Mouse (Mus musculus) intestine, embryonic 15.5 days (tissue): Measurements from ENCODE around the gene Mrpl17. TPM values are rescaled to one million over a fixed set of nuclear protein-coding genes. Genes with fewer than 3 reads are reported as not detected.
"Not testable (repeated sequence)": the region's sequence is repeated elsewhere in the genome, so short reads cannot be mapped to it uniquely, and the experiment has no call there.

Experiments used
- ATAC-seq: fragments of 200-750 bp; cut with Nextera tagmentation; 2 replicates; pipeline ENCODE4 v1.8.0; 2017; ENCODE audit warnings: moderate TSS enrichment, moderate library complexity
- H3K27ac ChIP-seq: fragments of 300-500 bp; sonication (generic); 2 replicates; pipeline ENCODE4 v1.5.1; 2015; ENCODE audit warnings: mild to moderate bottlenecking, inconsistent platforms
- H3K27me3 ChIP-seq: fragments of 300-500 bp; sonication (generic); replicated peaks from 2 replicates; pipeline ENCODE4 v1.6.1; 2015; ENCODE audit warnings: inconsistent platforms
- H3K36me3 ChIP-seq: fragments of 300-500 bp; sonication (generic); 2 replicates; pipeline ENCODE4 v1.6.1; 2015; ENCODE audit warnings: inconsistent platforms
- H3K4me1 ChIP-seq: fragments of 300-500 bp; sonication (generic); replicated peaks from 2 replicates; pipeline ENCODE4 v1.6.1; 2015; ENCODE audit warnings: inconsistent platforms
- H3K4me2 ChIP-seq: fragments of 300-500 bp; sonication (generic); replicated peaks from 2 replicates; pipeline ENCODE4 v1.6.1; 2015; ENCODE audit warnings: mild to moderate bottlenecking, inconsistent platforms
- H3K4me3 ChIP-seq: fragments of 300-500 bp; sonication (generic); replicated peaks from 2 replicates; pipeline ENCODE4 v1.5.1; 2015; ENCODE audit warnings: inconsistent platforms
- H3K9ac ChIP-seq: fragments of 300-500 bp; sonication (generic); 2 replicates; pipeline ENCODE4 v1.6.1; 2015; ENCODE audit warnings: inconsistent platforms
- H3K9me3 ChIP-seq: fragments of 300-500 bp; sonication (generic); 2 replicates; pipeline ENCODE4 v1.6.1; 2016; ENCODE audit warnings: inconsistent platforms
- WGBS: fragments of 180-500 bp; shearing (Covaris S2); methylation state at CpG from one replicate; pipeline ENCODE4 v1.1.7; 2015; 5-methylcytosine and 5-hydroxymethylcytosine counted together
- polyA plus RNA-seq: library from polyadenylated mRNA; unstranded; fragments of >200 nt; fragmentation: Nextera tagmentation; extraction: Ambion mirVana; gene quantifications from 2 replicates; pipeline ENCODE4 v1.2.1, GENCODE M21; 2015

The Mrpl17 gene
- polyA plus RNA-seq: 372 and 398 TPM in 2 replicates

DNA sequence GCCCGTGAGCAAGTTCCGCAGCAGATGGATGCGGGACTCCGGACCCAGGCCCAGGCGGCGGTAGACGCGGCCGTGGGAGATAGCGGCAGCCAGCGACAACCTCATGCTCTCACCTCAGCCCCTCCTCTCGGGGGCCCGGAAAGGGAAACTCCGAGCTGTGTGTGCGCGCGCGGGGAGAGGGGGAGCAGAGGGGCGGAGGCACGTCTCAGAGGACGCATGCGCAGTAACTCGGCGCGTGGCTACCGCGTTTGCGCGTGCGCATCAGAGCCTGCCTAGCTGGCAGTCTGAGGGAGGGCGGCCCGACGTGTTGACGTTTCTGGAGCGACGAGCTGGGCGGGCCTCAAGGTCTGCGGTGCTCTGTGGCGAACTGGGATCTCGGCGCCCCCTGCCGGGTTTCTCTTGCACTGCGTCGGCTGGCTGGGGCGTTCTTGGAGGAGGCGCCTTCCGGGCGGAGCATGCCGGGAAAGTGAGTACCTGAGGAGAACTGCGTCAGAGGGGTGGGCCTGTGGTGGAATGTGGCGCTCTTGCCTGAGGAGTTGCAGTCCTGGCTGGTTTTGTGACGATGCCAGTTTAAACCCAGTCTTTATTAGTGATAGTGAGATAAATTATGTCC lies at the start of gene Mrpl17:
Mrpl17 (minus strand) TSS at position 223 of the 613 bp plus-strand sequence.
- Histone ChIP-seq H3K4me3 (peak within 1 kb of the TSS; percentile 83), H3K4me1 (peaks cover 8% of the 10 kb centered on the region; the same call in 1 of the 2 replicates), H3K9ac (peak within 1 kb of the TSS; percentile 96), H3K4me2 (peak within 1 kb of the TSS; percentile 54), H3K27me3 (no peaks in the 10 kb centered on the region), H3K36me3 (peaks cover 8% of the 10 kb centered on the region; the same call in 1 of the 2 replicates), H3K27ac (peak within 1 kb of the TSS; percentile 85), H3K9me3 (no peaks in the 10 kb centered on the region)
- ATAC-seq: peak; percentile 98
- WGBS: under 1% methylated on average over 51 of the region's 52 CpGs

DNA sequence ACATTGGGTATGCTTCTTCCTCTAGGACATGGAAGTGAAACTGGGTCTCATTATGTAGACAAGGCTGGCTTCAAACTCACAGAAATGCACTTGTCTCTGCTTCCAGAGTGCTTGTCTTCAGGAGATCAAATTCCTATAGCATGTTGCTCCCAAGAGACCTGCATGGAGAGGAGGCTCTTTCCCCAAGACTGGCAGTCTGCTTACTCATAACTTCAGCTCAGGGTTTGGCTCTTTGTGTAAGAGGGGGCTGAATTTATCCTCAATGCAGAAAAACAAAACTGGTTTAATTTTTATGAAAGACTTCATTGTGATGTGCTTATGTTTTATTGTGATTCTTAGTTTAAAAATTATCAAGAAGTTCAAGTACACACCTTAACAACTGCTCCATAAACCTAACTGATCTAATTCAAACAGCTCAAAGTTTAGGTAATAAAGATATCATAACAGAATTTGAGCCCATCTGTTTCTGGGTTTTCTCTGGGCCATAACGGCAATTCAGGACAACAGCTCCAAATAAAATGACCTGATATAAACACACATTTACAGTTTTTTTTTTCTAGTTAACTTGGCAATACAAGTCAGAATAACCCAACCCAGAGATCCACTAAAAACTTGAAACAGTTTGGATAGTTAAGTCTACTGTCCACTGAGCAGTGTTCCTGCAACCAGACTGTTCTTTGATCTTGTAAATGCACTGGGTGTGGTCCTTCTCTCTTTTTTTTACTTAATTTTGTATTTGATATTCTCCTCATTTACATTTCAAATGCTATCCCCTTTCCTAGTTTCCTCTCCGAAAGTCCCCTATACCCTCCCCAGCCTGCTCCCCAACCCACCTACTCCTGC lies 45.0 kb upstream of the Mrpl17 start:
- not testable (repeated sequence) for H3K27ac ChIP-seq, H3K4me1 ChIP-seq, H3K4me2 ChIP-seq, H3K9me3 ChIP-seq, H3K36me3 ChIP-seq, H3K4me3 ChIP-seq, H3K9ac ChIP-seq, H3K27me3 ChIP-seq
- ATAC-seq: peak; percentile 83
- no CpG with 5 or more reads among the region's 2 CpGs for WGBS

DNA sequence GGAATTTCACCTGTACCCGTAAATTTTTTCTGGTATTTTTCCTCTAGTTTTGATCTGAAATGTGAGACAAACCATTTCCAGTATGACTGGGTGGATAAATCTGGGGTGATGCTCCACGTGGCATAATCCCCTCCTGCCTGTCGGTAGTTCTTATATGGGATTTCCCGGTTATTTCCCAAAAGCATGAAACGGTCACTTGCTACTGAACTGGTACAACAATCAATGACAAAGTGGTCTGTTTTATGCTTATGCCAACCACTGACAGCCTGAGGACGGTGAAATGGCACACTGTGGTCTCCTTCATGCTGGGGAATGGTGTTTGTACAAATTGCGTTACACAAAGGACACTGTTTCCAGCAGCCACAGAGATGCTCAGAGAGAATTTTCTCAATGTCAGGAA lies 13.4 kb upstream of the Mrpl17 start:
- no peaks in the 10 kb centered on the region for H3K9me3 ChIP-seq
- H3K36me3 ChIP-seq: no peaks in the 10 kb centered on the region
- H3K4me3 ChIP-seq: no peak overlapping the region
- WGBS: 74% methylated on average over 7 of the region's 7 CpGs
- ATAC-seq: no peak
- H3K27me3 ChIP-seq: no peaks in the 10 kb centered on the region
- no peak overlapping the region for H3K27ac ChIP-seq
- H3K4me1 ChIP-seq: no peaks in the 10 kb centered on the region
- H3K4me2 ChIP-seq: no peak overlapping the region
- no peak overlapping the region for H3K9ac ChIP-seq

- Histone ChIP-seq H3K4me3 (no peak overlapping the region), H3K4me2 (no peak overlapping the region), H3K27ac (no peak overlapping the region), H3K9me3 (no peaks in the 10 kb centered on the region), H3K27me3 (no peaks in the 10 kb centered on the region), H3K4me1 (no peaks in the 10 kb centered on the region), H3K9ac (no peak overlapping the region), H3K36me3 (no peaks in the 10 kb centered on the region)
- peak; percentile 34; the same call in 1 of the 2 replicates for ATAC-seq
- 2% methylated on average over 1 of the region's 1 CpGs for WGBS
Measured at GRCm38 (mm10) chr7:105818483-105818882, 7.6 kb upstream of the Mrpl17 start.

- Histone ChIP-seq H3K4me2 (no peak overlapping the region), H3K9me3 (no peaks in the 10 kb centered on the region), H3K9ac (no peak overlapping the region), H3K27me3 (no peaks in the 10 kb centered on the region), H3K27ac (no peak overlapping the region), H3K36me3 (no peaks in the 10 kb centered on the region), H3K4me1 (no peaks in the 10 kb centered on the region), H3K4me3 (no peak overlapping the region)
- ATAC-seq: no peak
Measured at GRCm38 (mm10) chr7:105816736-105817135, 5.8 kb upstream of the Mrpl17 start.

DNA sequence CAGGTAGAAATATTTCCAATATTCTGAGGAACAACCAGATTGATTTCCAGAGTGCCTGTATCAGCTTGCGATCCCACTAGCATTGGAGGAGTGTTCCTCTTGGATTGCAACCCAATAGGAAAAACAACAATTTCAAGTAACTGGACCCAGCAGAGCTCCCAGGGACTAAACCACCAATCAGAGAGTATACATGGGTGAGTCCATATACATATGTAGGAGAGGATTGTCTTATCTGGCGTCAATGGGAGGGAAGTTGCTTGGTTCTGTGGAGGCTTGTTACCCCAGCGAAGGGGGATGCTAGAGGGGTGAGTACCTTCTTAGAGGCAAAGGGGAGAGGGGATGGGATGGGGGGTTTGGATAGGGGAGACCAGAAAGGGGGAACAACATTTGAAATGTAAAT lies 2.4 kb upstream of the Mrpl17 start:
- Histone ChIP-seq H3K9me3 (no peaks in the 10 kb centered on the region), H3K4me2 (no peak overlapping the region), H3K4me1 (peaks cover 8% of the 10 kb centered on the region; the same call in 1 of the 2 replicates), H3K36me3 (peaks cover 8% of the 10 kb centered on the region; the same call in 1 of the 2 replicates), H3K27ac (no peak overlapping the region), H3K9ac (no peak overlapping the region), H3K27me3 (no peaks in the 10 kb centered on the region), H3K4me3 (no peak overlapping the region)
- 89% methylated on average over 3 of the region's 3 CpGs for WGBS
- no peak for ATAC-seq

DNA sequence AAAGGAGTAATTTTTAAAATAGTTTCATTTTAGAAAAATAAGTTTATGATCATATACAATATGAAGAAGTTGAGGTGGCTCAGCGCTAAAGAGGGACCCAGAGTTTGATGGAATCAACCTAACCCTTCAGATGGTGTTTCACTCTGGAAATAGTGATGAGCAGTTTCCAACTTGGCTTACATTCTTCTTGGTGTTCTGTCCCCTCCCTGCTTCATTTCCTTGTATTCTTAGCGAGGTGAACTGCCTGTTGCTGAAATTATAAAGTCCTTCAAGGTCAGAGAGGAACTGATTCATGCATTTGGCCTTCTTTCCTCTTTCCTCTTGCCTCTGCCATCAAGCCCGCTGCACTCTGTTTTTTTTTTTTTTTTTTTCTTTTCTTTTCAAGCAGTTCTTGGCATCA lies 1.7 kb upstream of the Mrpl17 start:
- 87% methylated on average over 3 of the region's 3 CpGs for WGBS
- Histone ChIP-seq H3K27ac (no peak overlapping the region), H3K4me1 (peaks cover 8% of the 10 kb centered on the region; the same call in 1 of the 2 replicates), H3K27me3 (no peaks in the 10 kb centered on the region), H3K4me3 (no peak overlapping the region), H3K9ac (no peak overlapping the region), H3K36me3 (peaks cover 8% of the 10 kb centered on the region; the same call in 1 of the 2 replicates), H3K4me2 (no peak overlapping the region), H3K9me3 (no peaks in the 10 kb centered on the region)
- ATAC-seq: no peak

GRCm38 (mm10) chr7:105811516-105811915 lies 617 bp upstream of the Mrpl17 start:
- Histone ChIP-seq H3K36me3 (peaks cover 8% of the 10 kb centered on the region; the same call in 1 of the 2 replicates), H3K9me3 (no peaks in the 10 kb centered on the region), H3K4me1 (peaks cover 8% of the 10 kb centered on the region; the same call in 1 of the 2 replicates), H3K9ac (no peak overlapping the region), H3K4me2 (peak overlapping the region; percentile 54), H3K27me3 (no peaks in the 10 kb centered on the region), H3K27ac (no peak overlapping the region), H3K4me3 (no peak overlapping the region)
- peak; percentile 5 for ATAC-seq

DNA sequence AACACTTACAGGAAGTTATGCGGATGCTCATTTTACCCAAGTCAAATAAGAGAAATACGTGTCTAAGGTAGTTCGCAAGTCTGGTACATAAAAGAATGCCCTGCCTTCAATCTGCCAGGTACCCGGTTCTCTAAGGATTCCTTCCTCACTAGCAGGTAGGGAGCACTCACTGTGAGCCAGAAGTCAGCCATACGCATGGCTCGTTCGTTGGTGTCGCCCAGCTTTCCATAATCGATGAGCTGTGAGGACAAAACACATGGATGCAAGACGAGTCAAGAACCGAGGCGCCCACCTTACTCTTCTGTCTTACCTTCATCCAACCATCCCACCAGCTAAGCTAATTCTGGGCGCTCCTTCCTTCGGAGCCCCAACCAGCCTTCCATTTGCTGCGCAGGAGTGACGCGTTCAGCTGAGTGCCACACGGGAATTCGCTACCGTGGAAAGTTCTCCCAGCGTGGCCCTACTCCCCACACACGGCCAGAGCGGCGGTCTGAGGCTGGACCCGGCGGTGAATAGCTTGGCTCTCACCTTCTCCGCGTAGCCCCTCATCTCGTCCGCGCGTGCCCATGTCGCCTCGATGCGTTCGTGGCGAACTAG lies 521 bp downstream of the Mrpl17 start:
- H3K27me3 ChIP-seq: no peaks in the 10 kb centered on the region
- H3K9me3 ChIP-seq: no peaks in the 10 kb centered on the region
- H3K36me3 ChIP-seq: peaks cover 8% of the 10 kb centered on the region; the same call in 1 of the 2 replicates
- 3% methylated on average over 37 of the region's 37 CpGs for WGBS
- no peak; the same call in 1 of the 2 replicates for ATAC-seq
- peaks cover 8% of the 10 kb centered on the region; the same call in 1 of the 2 replicates for H3K4me1 ChIP-seq
- peak overlapping the region; percentile 83 for H3K4me3 ChIP-seq
- peak overlapping the region; percentile 96 for H3K9ac ChIP-seq
- H3K27ac ChIP-seq: peak overlapping the region; percentile 85
- H3K4me2 ChIP-seq: peak overlapping the region; percentile 54

- H3K4me2 ChIP-seq: peak overlapping the region; percentile 54
- ATAC-seq: no peak
- no peaks in the 10 kb centered on the region for H3K9me3 ChIP-seq
- no peaks in the 10 kb centered on the region for H3K27me3 ChIP-seq
- WGBS: 84% methylated on average over 7 of the region's 7 CpGs
- H3K9ac ChIP-seq: peak overlapping the region; percentile 96; the same call in 1 of the 2 replicates
- peaks cover 8% of the 10 kb centered on the region; the same call in 1 of the 2 replicates for H3K4me1 ChIP-seq
- H3K27ac ChIP-seq: no peak overlapping the region
- H3K4me3 ChIP-seq: peak overlapping the region; percentile 83
- peaks cover 8% of the 10 kb centered on the region; the same call in 1 of the 2 replicates for H3K36me3 ChIP-seq
Measured at GRCm38 (mm10) chr7:105809836-105810235, 1.1 kb downstream of the Mrpl17 start.

DNA sequence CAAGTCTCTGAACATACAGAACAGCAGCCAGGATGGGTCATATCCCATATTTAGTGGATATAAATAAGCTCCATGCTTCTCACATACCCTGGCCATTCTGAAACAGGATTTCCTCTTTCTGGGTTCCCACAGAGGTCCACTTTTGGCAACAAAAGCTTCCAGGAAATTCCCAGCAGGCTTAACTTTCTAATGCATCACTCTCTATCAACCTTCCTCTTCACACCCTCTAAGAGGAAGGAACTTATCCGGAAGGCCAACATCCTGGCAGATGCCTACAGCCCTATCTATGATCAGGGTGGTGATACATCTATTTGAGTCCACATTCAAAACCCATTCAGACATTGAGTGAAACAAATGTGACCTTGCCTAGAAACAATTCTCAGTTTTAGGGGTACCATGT lies 2.5 kb downstream of the Mrpl17 start:
- no peaks in the 10 kb centered on the region for H3K27me3 ChIP-seq
- WGBS: 78% methylated on average over 1 of the region's 1 CpGs
- H3K4me3 ChIP-seq: no peak overlapping the region
- peaks cover 8% of the 10 kb centered on the region; the same call in 1 of the 2 replicates for H3K4me1 ChIP-seq
- no peak overlapping the region for H3K9ac ChIP-seq
- peaks cover 8% of the 10 kb centered on the region; the same call in 1 of the 2 replicates for H3K36me3 ChIP-seq
- no peak overlapping the region for H3K4me2 ChIP-seq
- no peaks in the 10 kb centered on the region for H3K9me3 ChIP-seq
- ATAC-seq: no peak
- H3K27ac ChIP-seq: no peak overlapping the region

- no peak overlapping the region for H3K4me3 ChIP-seq
- 49% methylated on average over 2 of the region's 2 CpGs for WGBS
Measured at GRCm38 (mm10) chr7:105806716-105807115, 4.2 kb downstream of the Mrpl17 start.

More at GRCm38 (mm10) chr7:105806716-105807115, 4.2 kb downstream of the Mrpl17 start:
- Histone ChIP-seq H3K9ac (no peak overlapping the region), H3K4me2 (no peak overlapping the region), H3K36me3 (peaks cover 8% of the 10 kb centered on the region; the same call in 1 of the 2 replicates), H3K4me1 (peaks cover 8% of the 10 kb centered on the region; the same call in 1 of the 2 replicates), H3K27ac (no peak overlapping the region), H3K27me3 (no peaks in the 10 kb centered on the region), H3K9me3 (no peaks in the 10 kb centered on the region)
- ATAC-seq: no peak
